Mouse (Mus musculus): ENCODE data around the gene Scnn1a. TPM values are rescaled to one million over a fixed set of nuclear protein-coding genes. Genes with fewer than 3 reads are reported as not detected.

Scnn1a gene
- polyA plus RNA-seq, 1 experiment from 2014 or later: 18.5 TPM

DNA sequence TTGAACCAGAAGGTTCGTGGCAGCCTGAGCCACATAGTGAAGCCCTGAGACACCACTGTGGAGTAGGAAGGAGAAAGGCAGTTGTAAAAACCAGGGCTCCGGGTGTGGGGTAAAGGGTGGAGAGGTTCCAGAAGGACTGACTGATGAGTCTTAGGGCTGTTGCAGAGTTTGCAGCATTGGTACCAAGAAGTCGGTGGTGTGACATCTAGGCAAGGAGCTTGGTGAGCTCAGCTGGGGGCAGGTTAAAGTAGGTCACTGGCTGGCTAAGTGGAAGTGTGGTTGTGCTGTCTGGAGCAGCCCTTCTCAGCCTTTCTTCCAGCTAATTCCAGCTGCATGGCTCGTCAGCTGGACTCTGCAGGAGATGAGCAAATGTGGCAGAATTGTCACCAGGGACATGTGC, 32.4 kb downstream of the Scnn1a start:
- WGBS: 53% methylated on average over 4 of the region's 4 CpGs
- Histone ChIP-seq H3K4me2 (replicated peaks; ENCODE audit: low read depth) (no peak overlapping the region), H3K36me3 (ENCODE audit: control insufficient read depth, insufficient read depth, low read length) (peaks cover 9% of the 10 kb centered on the region), H3K4me3 (ENCODE audit: low read depth, low read length) (no peak overlapping the region), H3K9ac (ENCODE audit: low read length) (no peak overlapping the region), H3K27me3 (ENCODE audit: control insufficient read depth, insufficient read depth, low read length) (no peaks in the 10 kb centered on the region), H3K9me3 (ENCODE audit: control insufficient read depth, low read length) (no peaks in the 10 kb centered on the region), H3K27ac (replicated peaks) (0 out of 2 replicates have a peak overlapping the region, but pooled peaks have one; percentile 5), H3K4me1 (replicated peaks; ENCODE audit: control insufficient read depth, insufficient read depth) (peaks cover 32% of the 10 kb centered on the region)
- TF ChIP-seq CTCF (IDR thresholded peaks at IDR 0.05; ENCODE audit: low read depth) (no peak), EP300 (optimal IDR thresholded peaks at IDR 0.05) (no peak)
- ATAC-seq (ENCODE audit: low FRiP score, low TSS enrichment) (no peak), DNase-seq (ENCODE audit: low spot score) (no peak)

GRCm38 (mm10) chr6:125353221-125353620, 32.8 kb downstream of the Scnn1a start:
- H3K4me1 ChIP-seq (replicated peaks; ENCODE audit: control insufficient read depth, insufficient read depth): peaks cover 32% of the 10 kb centered on the region
- 70% methylated on average over 11 of the region's 11 CpGs for WGBS
- ATAC-seq (ENCODE audit: low FRiP score, low TSS enrichment): no peak
- H3K9ac ChIP-seq (ENCODE audit: low read length): no peak overlapping the region
- H3K27me3 ChIP-seq (ENCODE audit: control insufficient read depth, insufficient read depth, low read length): no peaks in the 10 kb centered on the region
- peak overlapping the region; percentile 87; the same call in 1 of the 2 replicates for H3K27ac ChIP-seq (replicated peaks)
- H3K4me2 ChIP-seq (replicated peaks; ENCODE audit: low read depth): no peak overlapping the region
- peaks cover 13% of the 10 kb centered on the region for H3K36me3 ChIP-seq (ENCODE audit: control insufficient read depth, insufficient read depth, low read length)
- TF ChIP-seq CTCF (IDR thresholded peaks at IDR 0.05; ENCODE audit: low read depth) (no peak), EP300 (optimal IDR thresholded peaks at IDR 0.05) (no peak)
- no peaks in the 10 kb centered on the region for H3K9me3 ChIP-seq (ENCODE audit: control insufficient read depth, low read length)
- no peak overlapping the region for H3K4me3 ChIP-seq (ENCODE audit: low read depth, low read length)
- DNase-seq (ENCODE audit: low spot score): no peak

DNA sequence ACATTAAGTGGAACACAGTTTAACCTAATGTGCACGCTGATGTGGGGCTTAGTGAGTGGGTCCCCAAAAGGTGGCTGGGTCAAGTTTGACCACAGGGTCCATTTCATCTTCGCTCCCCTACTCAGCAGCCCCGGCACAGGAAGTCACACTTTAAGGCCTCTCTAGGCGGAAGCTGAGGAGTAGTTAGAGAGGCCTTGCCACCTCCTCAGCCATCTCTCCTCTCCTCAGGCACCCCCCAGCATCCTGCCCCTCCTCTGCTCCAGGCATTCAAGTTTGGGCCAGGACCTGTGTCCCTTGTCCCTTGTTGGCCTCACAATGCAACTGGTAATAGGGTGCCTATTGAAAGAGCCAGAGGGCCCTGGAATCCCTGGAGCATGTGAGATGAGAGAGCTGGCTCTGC, 33.2 kb downstream of the Scnn1a start:
- Histone ChIP-seq H3K27me3 (ENCODE audit: control insufficient read depth, insufficient read depth, low read length) (no peaks in the 10 kb centered on the region), H3K4me2 (replicated peaks; ENCODE audit: low read depth) (no peak overlapping the region), H3K27ac (replicated peaks) (peak overlapping the region; percentile 87), H3K36me3 (ENCODE audit: control insufficient read depth, insufficient read depth, low read length) (peaks cover 17% of the 10 kb centered on the region), H3K4me3 (ENCODE audit: low read depth, low read length) (no peak overlapping the region), H3K9me3 (ENCODE audit: control insufficient read depth, low read length) (no peaks in the 10 kb centered on the region), H3K4me1 (replicated peaks; ENCODE audit: control insufficient read depth, insufficient read depth) (peaks cover 30% of the 10 kb centered on the region), H3K9ac (ENCODE audit: low read length) (peak overlapping the region; percentile 27; the same call in 1 of the 2 replicates)
- DNase-seq (ENCODE audit: low spot score) (no peak), ATAC-seq (ENCODE audit: low FRiP score, low TSS enrichment) (no peak)
- 79% methylated on average over 4 of the region's 4 CpGs for WGBS
- TF ChIP-seq CTCF (IDR thresholded peaks at IDR 0.05; ENCODE audit: low read depth) (no peak), EP300 (optimal IDR thresholded peaks at IDR 0.05) (no peak)

DNA sequence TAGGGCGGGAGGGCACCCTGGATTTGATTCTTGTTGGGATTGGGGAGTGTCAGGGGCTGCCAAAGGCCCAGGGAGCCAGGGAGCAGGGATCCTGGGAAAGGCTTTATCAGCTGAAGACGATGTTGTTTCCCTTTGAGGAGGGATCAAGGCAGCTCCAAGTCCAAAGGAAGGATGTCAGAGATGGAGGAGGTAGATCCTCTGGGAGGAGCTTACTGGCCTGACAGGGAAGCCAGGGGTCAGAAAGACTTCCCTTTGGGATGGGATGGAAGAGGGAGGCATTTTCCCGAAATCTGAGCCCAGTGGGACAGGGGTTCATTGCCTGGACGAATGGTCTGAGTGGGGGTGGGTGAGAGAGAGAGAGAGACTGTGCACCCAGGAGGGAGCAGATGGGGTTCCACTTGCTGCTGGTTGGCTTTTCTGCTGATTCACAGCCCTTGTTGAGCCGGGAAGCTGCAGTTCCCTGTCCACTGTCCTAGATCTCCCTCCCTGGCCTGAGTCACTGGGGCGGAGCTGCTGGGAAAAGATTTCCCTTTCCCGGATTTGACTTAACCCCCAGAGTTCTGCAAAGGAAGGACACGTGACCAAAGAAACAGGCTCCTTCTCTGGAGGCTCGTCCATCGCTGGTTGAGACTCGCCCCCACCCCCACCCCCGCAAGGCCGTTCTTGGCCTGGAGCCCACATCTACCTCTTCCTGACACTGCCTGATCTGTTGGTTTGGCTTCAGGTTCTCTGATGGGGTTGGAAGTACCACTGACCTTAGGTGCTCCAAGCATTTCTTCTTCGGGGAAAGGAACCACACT, 34.1 kb downstream of the Scnn1a start:
- peak overlapping the region; percentile 45 for H3K9ac ChIP-seq (ENCODE audit: low read length)

GRCm38 (mm10) chr6:125355197-125355741, 34.8 kb downstream of the Scnn1a start:
- Histone ChIP-seq H3K27me3 (ENCODE audit: control insufficient read depth, insufficient read depth, low read length) (no peaks in the 10 kb centered on the region), H3K4me2 (replicated peaks; ENCODE audit: low read depth) (peak overlapping the region; percentile 48), H3K9ac (ENCODE audit: low read length) (peak overlapping the region; percentile 45), H3K4me1 (replicated peaks; ENCODE audit: control insufficient read depth, insufficient read depth) (peaks cover 27% of the 10 kb centered on the region), H3K4me3 (ENCODE audit: low read depth, low read length) (peak overlapping the region; percentile 24), H3K36me3 (ENCODE audit: control insufficient read depth, insufficient read depth, low read length) (peaks cover 27% of the 10 kb centered on the region), H3K27ac (replicated peaks) (peak overlapping the region; percentile 87), H3K9me3 (ENCODE audit: control insufficient read depth, low read length) (no peaks in the 10 kb centered on the region)
- ATAC-seq (ENCODE audit: low FRiP score, low TSS enrichment) (no peak), DNase-seq (ENCODE audit: low spot score) (no peak)
- no peak for TF ChIP-seq EP300 (optimal IDR thresholded peaks at IDR 0.05)
- TF ChIP-seq CTCF (IDR thresholded peaks at IDR 0.05; ENCODE audit: low read depth): no peak
- WGBS: 9% methylated on average over 10 of the region's 10 CpGs

More for the DNA sequence above, 34.1 kb downstream of the Scnn1a start:
- ATAC-seq (ENCODE audit: low FRiP score, low TSS enrichment): peak; percentile 63
- H3K4me2 ChIP-seq (replicated peaks; ENCODE audit: low read depth): peak overlapping the region; percentile 48
- peaks cover 25% of the 10 kb centered on the region for H3K36me3 ChIP-seq (ENCODE audit: control insufficient read depth, insufficient read depth, low read length)
- H3K9me3 ChIP-seq (ENCODE audit: control insufficient read depth, low read length): no peaks in the 10 kb centered on the region
- peaks cover 27% of the 10 kb centered on the region for H3K4me1 ChIP-seq (replicated peaks; ENCODE audit: control insufficient read depth, insufficient read depth)
- H3K27ac ChIP-seq (replicated peaks): peak overlapping the region; percentile 87
- WGBS: 10% methylated on average over 14 of the region's 14 CpGs
- TF ChIP-seq EP300 (optimal IDR thresholded peaks at IDR 0.05) (no peak), CTCF (IDR thresholded peaks at IDR 0.05; ENCODE audit: low read depth) (peak; percentile 6; the same call in 1 of the 2 replicates)
- DNase-seq (ENCODE audit: low spot score): peak; percentile 72
- peak overlapping the region; percentile 24 for H3K4me3 ChIP-seq (ENCODE audit: low read depth, low read length)
- no peaks in the 10 kb centered on the region for H3K27me3 ChIP-seq (ENCODE audit: control insufficient read depth, insufficient read depth, low read length)

DNA sequence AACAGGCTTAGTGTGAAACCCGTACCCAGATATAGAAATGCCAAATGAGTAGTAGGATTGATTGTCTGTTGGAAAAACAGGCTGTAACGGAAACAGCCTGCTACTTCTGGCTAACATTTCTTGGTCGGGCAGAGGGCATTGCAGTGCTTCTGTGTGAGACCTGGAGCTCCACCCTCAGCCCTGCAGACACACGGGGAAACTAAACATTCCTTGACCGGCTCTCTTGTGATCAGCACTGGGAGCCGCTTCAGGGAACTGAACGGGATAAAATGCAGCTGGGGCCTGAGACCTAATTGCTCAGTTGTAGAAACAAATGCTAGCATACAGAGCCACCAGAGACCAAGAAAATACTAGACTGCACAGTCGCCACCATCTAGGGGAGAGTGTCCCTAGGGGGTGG, 35.8 kb downstream of the Scnn1a start:
- no peaks in the 10 kb centered on the region for H3K27me3 ChIP-seq (ENCODE audit: control insufficient read depth, insufficient read depth, low read length)
- ATAC-seq (ENCODE audit: low FRiP score, low TSS enrichment) (no peak), DNase-seq (ENCODE audit: low spot score) (peak; percentile 46)
- 19% methylated on average over 8 of the region's 8 CpGs for WGBS
- TF ChIP-seq EP300 (optimal IDR thresholded peaks at IDR 0.05) (no peak), CTCF (IDR thresholded peaks at IDR 0.05; ENCODE audit: low read depth) (0 out of 2 replicates have a peak, but pooled peaks have one; percentile 5)
- H3K4me3 ChIP-seq (ENCODE audit: low read depth, low read length): no peak overlapping the region
- no peak overlapping the region for H3K27ac ChIP-seq (replicated peaks)
- H3K36me3 ChIP-seq (ENCODE audit: control insufficient read depth, insufficient read depth, low read length): peaks cover 33% of the 10 kb centered on the region
- H3K9me3 ChIP-seq (ENCODE audit: control insufficient read depth, low read length): no peaks in the 10 kb centered on the region
- no peak overlapping the region; the same call in 1 of the 2 replicates for H3K4me2 ChIP-seq (replicated peaks; ENCODE audit: low read depth)
- H3K4me1 ChIP-seq (replicated peaks; ENCODE audit: control insufficient read depth, insufficient read depth): peaks cover 26% of the 10 kb centered on the region
- H3K9ac ChIP-seq (ENCODE audit: low read length): 0 out of 2 replicates have a peak overlapping the region, but pooled peaks have one; percentile 8
